Mouse (Mus musculus): Measurements from ENCODE around the gene D430019H16Rik.

- TF ChIP-seq POLR2A (IDR thresholded peaks at IDR 0.05; ENCODE audit: borderline replicate concordance, extremely low read depth, insufficient read depth, insufficient read length, poor library complexity, severe bottlenecking) (no peak), CTCF (IDR thresholded peaks at IDR 0.05; ENCODE audit: borderline replicate concordance, extremely low read depth, insufficient read depth, insufficient read length) (peak; percentile 58)
Observed at GRCm38 (mm10) chr12:105504736-105505135, 51.1 kb downstream of the D430019H16Rik start.

Data from brain, embryonic 14.5 days (tissue).